Mouse (Mus musculus) embryonic facial prominence, embryonic 15.5 days (tissue): ENCODE data around the gene Gm43951. TPM values are rescaled to one million over a fixed set of nuclear protein-coding genes. Genes with fewer than 3 reads are reported as not detected.

Source experiments
- ATAC-seq: fragments of 200-750 bp; cut with Nextera tagmentation; 2 replicates; pipeline ENCODE4 v1.8.0; 2017; ENCODE audit warnings: low read depth, moderate TSS enrichment; ENCODE audit not compliant: insufficient number of reproducible peaks, low FRiP score, low TSS enrichment
- H3K27ac ChIP-seq: fragments of 300-500 bp; sonication (generic); replicated peaks from 2 replicates; pipeline ENCODE4 v1.5.1; 2015; ENCODE audit warnings: mild to moderate bottlenecking, inconsistent platforms
- H3K27me3 ChIP-seq: fragments of 300-500 bp; sonication (generic); 2 replicates; pipeline ENCODE4 v1.6.1; 2015; ENCODE audit warnings: inconsistent platforms
- H3K36me3 ChIP-seq: fragments of 300-500 bp; sonication (generic); 2 replicates; pipeline ENCODE4 v1.6.1; 2015; ENCODE audit warnings: mild to moderate bottlenecking, inconsistent platforms
- H3K4me1 ChIP-seq: fragments of 300-500 bp; sonication (generic); 2 replicates; pipeline ENCODE4 v1.6.1; 2015; ENCODE audit warnings: inconsistent platforms
- H3K4me2 ChIP-seq: fragments of 300-500 bp; sonication (generic); replicated peaks from 2 replicates; pipeline ENCODE4 v1.6.1; 2015; ENCODE audit warnings: mild to moderate bottlenecking, inconsistent platforms
- H3K4me3 ChIP-seq: fragments of 300-500 bp; sonication (generic); replicated peaks from 2 replicates; pipeline ENCODE4 v1.5.1; 2015; ENCODE audit warnings: mild to moderate bottlenecking, inconsistent platforms
- H3K9ac ChIP-seq: fragments of 300-500 bp; sonication (generic); 2 replicates; pipeline ENCODE4 v1.6.1; 2015; ENCODE audit warnings: inconsistent platforms
- H3K9me3 ChIP-seq: fragments of 300-500 bp; sonication (generic); replicated peaks from 2 replicates; pipeline ENCODE4 v1.6.1; 2016; ENCODE audit warnings: inconsistent platforms
- WGBS: fragments of 180-500 bp; shearing (Covaris S2); methylation state at CpG from one replicate; pipeline ENCODE4 v1.1.7; 2015; 5-methylcytosine and 5-hydroxymethylcytosine counted together
- polyA plus RNA-seq: library from polyadenylated mRNA; unstranded; fragments of >200 nt; fragmentation: Nextera tagmentation; extraction: Ambion mirVana; gene quantifications from 2 replicates; pipeline ENCODE4 v1.2.1, GENCODE M21; 2015

The Gm43951 gene
- polyA plus RNA-seq, 1 experiment from 2014 or later, result 0.41 TPM

- H3K36me3 ChIP-seq, result peaks cover 36% of the 10 kb centered on the region
- no peak overlapping the region for H3K4me2 ChIP-seq
- peaks cover 18% of the 10 kb centered on the region for H3K4me1 ChIP-seq
- H3K27me3 ChIP-seq, result no peaks in the 10 kb centered on the region
- H3K4me3 ChIP-seq, result no peak overlapping the region
- no peak overlapping the region for H3K9ac ChIP-seq
- H3K27ac ChIP-seq, result peak overlapping the region; percentile 83; the same call in 1 of the 2 replicates
- WGBS, result 43% methylated on average over 2 of the region's 2 CpGs
- H3K9me3 ChIP-seq, result no peaks in the 10 kb centered on the region
- ATAC-seq, result peak; percentile 44; the same call in 1 of the 2 replicates
Measured at GRCm38 (mm10) chr11:72156624-72157023, 50.0 kb downstream of the Gm43951 start.

- ATAC-seq, result peak; percentile 49; the same call in 1 of the 2 replicates
- peaks cover 24% of the 10 kb centered on the region for H3K4me1 ChIP-seq
- H3K4me2 ChIP-seq, result no peak overlapping the region
- whole genome bisulfite sequencing, result 51% methylated on average over 4 of the region's 4 CpGs
- H3K27me3 ChIP-seq, result no peaks in the 10 kb centered on the region
- H3K36me3 ChIP-seq, result peaks cover 36% of the 10 kb centered on the region
- no peaks in the 10 kb centered on the region for H3K9me3 ChIP-seq
- peak overlapping the region; percentile 83 for H3K27ac ChIP-seq
- no peak overlapping the region for H3K9ac ChIP-seq
- no peak overlapping the region for H3K4me3 ChIP-seq
Measured at GRCm38 (mm10) chr11:72155981-72156428, 50.6 kb downstream of the Gm43951 start.

- no peak overlapping the region for H3K9ac ChIP-seq
- peaks cover 36% of the 10 kb centered on the region for H3K36me3 ChIP-seq
- ATAC-seq, result no peak
- H3K4me1 ChIP-seq, result peaks cover 26% of the 10 kb centered on the region
- 60% methylated on average over 11 of the region's 11 CpGs for WGBS
- no peak overlapping the region for H3K4me2 ChIP-seq
- H3K27ac ChIP-seq, result peak overlapping the region; percentile 83
- H3K4me3 ChIP-seq, result no peak overlapping the region
- H3K27me3 ChIP-seq, result no peaks in the 10 kb centered on the region
- no peaks in the 10 kb centered on the region for H3K9me3 ChIP-seq
Measured at GRCm38 (mm10) chr11:72155186-72155980, 51.3 kb downstream of the Gm43951 start.

Other genes with a start within 250 kb of the Gm43951 start
- 0.38 and 0.56 TPM in 2 replicates for gene Aipl1, start 169.3 kb downstream of the Gm43951 start, polyA plus RNA-seq
- gene Pimreg, start 164.8 kb downstream of the Gm43951 start, polyA plus RNA-seq, result 89.1 and 89.5 TPM in 2 replicates
- gene Pitpnm3, start 71.1 kb downstream of the Gm43951 start, polyA plus RNA-seq, result 1.9 and 2.0 TPM in 2 replicates
- gene 4933427D14Rik, start 619 bp upstream of the Gm43951 start, polyA plus RNA-seq, result 13.5 and 17.2 TPM in 2 replicates
- gene Txndc17, start 707 bp upstream of the Gm43951 start, polyA plus RNA-seq, result 254 and 268 TPM in 2 replicates
- 49.4 and 50.9 TPM in 2 replicates for gene Med31, start 8.8 kb upstream of the Gm43951 start, polyA plus RNA-seq
- gene Slc13a5, start 60.4 kb upstream of the Gm43951 start, polyA plus RNA-seq, result 9.2 and 9.4 TPM in 2 replicates
- gene Xaf1, start 94.8 kb upstream of the Gm43951 start, polyA plus RNA-seq, result 4.5 and 5.5 TPM in 2 replicates
- gene Fbxo39, start 107.6 kb upstream of the Gm43951 start, polyA plus RNA-seq, result not detected in 2 replicates
- gene Tekt1, start 155.6 kb upstream of the Gm43951 start, polyA plus RNA-seq, result 20.6 and 40.5 TPM in 2 replicates
- 58.8 and 64.3 TPM in 2 replicates for gene Smtnl2, start 204.9 kb upstream of the Gm43951 start, polyA plus RNA-seq
- gene Ggt6, start 228.7 kb upstream of the Gm43951 start, polyA plus RNA-seq, result 6.3 and 7.0 TPM in 2 replicates
- 123 and 138 TPM in 2 replicates for gene Mybbp1a, start 234.5 kb upstream of the Gm43951 start, polyA plus RNA-seq